9 mouse cellular contexts compared by ENCODE assay signal in the genomic region with DNA sequence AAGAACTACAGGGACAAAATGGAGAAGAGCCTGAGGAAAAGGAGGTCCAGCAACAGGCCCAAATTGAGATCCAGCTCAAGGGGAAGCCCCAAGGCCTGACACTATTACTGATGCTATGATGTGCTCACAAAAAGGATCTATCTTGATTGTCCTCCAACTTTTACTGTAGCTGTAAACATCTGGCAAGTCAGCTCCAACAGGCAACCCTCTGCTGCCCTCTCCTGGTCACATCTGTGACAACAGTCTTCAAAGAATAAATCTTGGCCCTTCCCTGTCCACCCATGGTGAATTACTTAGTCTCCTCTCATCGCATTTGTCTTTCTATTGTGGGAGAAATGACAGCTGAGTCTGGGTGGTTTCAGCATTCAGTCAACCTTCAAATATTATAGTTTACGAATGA. TPM values are rescaled to one million over a fixed set of nuclear protein-coding genes. Genes with fewer than 3 reads are reported as not detected.
DNase-seq lines count a peak whose midpoint lies in the region; ATAC-seq and TF ChIP-seq lines count a peak whose summit lies in the region.
"Had no signal": no experiment of that assay in that cellular context is flagged by ENCODE, and none has a peak within 500 bp of the region (broad histone marks: within the 10 kb centered on the region; RNA-seq: fewer than 3 reads in every experiment).

No protein-coding gene starts in this region.

- no peak overlapping the region for H3K4me2 ChIP-seq in limb, embryonic 14.5 days (replicated peaks; ENCODE audit: low read depth, low read length, severe bottlenecking)
- H3K4me2 ChIP-seq: neural tube, embryonic 13.5 days had no signal

- H3K27ac ChIP-seq in limb, embryonic 14.5 days (replicated peaks; ENCODE audit: low read depth, low read length), result no peak overlapping the region
- H3K27ac ChIP-seq: neural tube, embryonic 13.5 days had no signal

- H3K27me3 ChIP-seq in limb, embryonic 14.5 days (ENCODE audit: control insufficient read depth, insufficient read depth, low read length), result no peaks in the 10 kb centered on the region
- H3K27me3 ChIP-seq: neural tube, embryonic 13.5 days had no signal

- intact Hi-C loops in heart, postnatal 25 days (cut with DNase I), result loop anchor here (2.0 to 5.0 kb wide), 2 partner anchors 150 to 1435 kb away; no protein-coding TSS in a partner anchor

- H3K9ac ChIP-seq in limb, embryonic 14.5 days (ENCODE audit: low read depth, low read length, severe bottlenecking), result no peak overlapping the region
- H3K9ac ChIP-seq: neural tube, embryonic 13.5 days had no signal

- H3K9me3 ChIP-seq in limb, embryonic 14.5 days (ENCODE audit: control insufficient read depth, low read length), result no peaks in the 10 kb centered on the region
- H3K9me3 ChIP-seq: neural tube, embryonic 13.5 days had no signal

- H3K36me3 ChIP-seq in limb, embryonic 14.5 days (ENCODE audit: control insufficient read depth, insufficient read depth, low read length), result no peaks in the 10 kb centered on the region
- H3K36me3 ChIP-seq: neural tube, embryonic 13.5 days had no signal

- no peak for ATAC-seq in limb, embryonic 14.5 days (ENCODE audit: low FRiP score, low read depth)
- ATAC-seq in neutrophil, adult 5-6 weeks (ENCODE audit: extremely low read depth, insufficient number of reproducible peaks, low FRiP score, poor library complexity, severe bottlenecking), result peak; percentile 78; the same call in 1 of the 2 replicates

- no peak overlapping the region for H3K4me3 ChIP-seq in limb, embryonic 14.5 days (replicated peaks; ENCODE audit: low read length)
- H3K4me3 ChIP-seq: neural tube, embryonic 13.5 days had no signal

- WGBS in limb, embryonic 14.5 days, result 34% methylated on average over 2 of the region's 2 CpGs

- no peak for TF ChIP-seq POLR2A in limb, embryonic 14.5 days (IDR thresholded peaks at IDR 0.05; ENCODE audit: borderline replicate concordance, extremely low read depth, insufficient read depth, insufficient read length)

- DNase-seq in heart, adult 8-10 months (ENCODE audit: low spot score), result peak; percentile 7
- DNase-seq in heart, postnatal 25 days (ENCODE audit: low spot score), result no peak
- DNase-seq in B cell, adult 2 months, result peak; percentile 65
- peak; percentile 28 for DNase-seq in WW6 (ENCODE audit: low read depth, low spot score)
- DNase-seq in fibroblast of lung, adult 2 months (ENCODE audit: low read depth), result peak; percentile 2
- peak; percentile 59 for DNase-seq in limb, embryonic 14.5 days (ENCODE audit: low spot score)
- no peak for DNase-seq in cerebellum, adult 8-10 months

- no peaks in the 10 kb centered on the region for H3K4me1 ChIP-seq in limb, embryonic 14.5 days (ENCODE audit: control insufficient read depth, insufficient read depth, low read length)
- H3K4me1 ChIP-seq: neural tube, embryonic 13.5 days had no signal

RNA-seq across cellular contexts. Expression of gene Olfr633, which starts 1.5 kb away (rescaled TPM):
- not detected for total RNA-seq in heart, adult 8-10 months (2022)
- total RNA-seq in heart, postnatal 25 days (2021), result not detected
- polyA plus RNA-seq in limb, embryonic 14.5 days (2012; rRNA removed), result not detected in 2 replicates
- polyA plus RNA-seq in limb, embryonic 14.5 days (2014; fragmentation: Nextera tagmentation; extraction: Ambion mirVana), result not detected in 2 replicates
- total RNA-seq in neutrophil, adult 5-6 weeks (2017), result not detected in 2 replicates
- polyA plus RNA-seq: neural tube, embryonic 13.5 days had no signal

RNA-seq across cellular contexts. Expression of gene Olfr632, which starts 8.6 kb away (rescaled TPM):
- total RNA-seq in heart, adult 8-10 months (2022), result not detected
- total RNA-seq in heart, postnatal 25 days (2021), result not detected
- not detected in 2 replicates for polyA plus RNA-seq in limb, embryonic 14.5 days (2012; rRNA removed)
- not detected in 2 replicates for polyA plus RNA-seq in limb, embryonic 14.5 days (2014; fragmentation: Nextera tagmentation; extraction: Ambion mirVana)
- total RNA-seq in neutrophil, adult 5-6 weeks (2017), result not detected in 2 replicates

RNA-seq across cellular contexts. Expression of gene Olfr631, which starts 14.1 kb away (rescaled TPM):
- not detected for total RNA-seq in heart, adult 8-10 months (2022)
- total RNA-seq in heart, postnatal 25 days (2021), result not detected
- polyA plus RNA-seq in limb, embryonic 14.5 days (2012; rRNA removed), result not detected in 2 replicates
- polyA plus RNA-seq in limb, embryonic 14.5 days (2014; fragmentation: Nextera tagmentation; extraction: Ambion mirVana), result not detected in 2 replicates
- not detected in 2 replicates for total RNA-seq in neutrophil, adult 5-6 weeks (2017)
- polyA plus RNA-seq: neural tube, embryonic 13.5 days had no signal

RNA-seq across cellular contexts. Expression of gene Olfr635, which starts 28.2 kb away (rescaled TPM):
- total RNA-seq in heart, adult 8-10 months (2022), result under 1 TPM in 1 of 4 experiments, not detected in 3; 0.03 TPM
- total RNA-seq in heart, postnatal 25 days (2021), result not detected
- polyA plus RNA-seq in limb, embryonic 14.5 days (2012; rRNA removed), result not detected in 2 replicates
- polyA plus RNA-seq in limb, embryonic 14.5 days (2014; fragmentation: Nextera tagmentation; extraction: Ambion mirVana), result 0.03 TPM in 1 of 2 replicates, not detected in the other
- not detected in 2 replicates for total RNA-seq in neutrophil, adult 5-6 weeks (2017)
- polyA plus RNA-seq: neural tube, embryonic 13.5 days had no signal

RNA-seq across cellular contexts. Expression of gene Olfr65, which starts 39.4 kb away (rescaled TPM):
- total RNA-seq in heart, adult 8-10 months (2022), result not detected
- not detected for total RNA-seq in heart, postnatal 25 days (2021)
- not detected in 2 replicates for polyA plus RNA-seq in limb, embryonic 14.5 days (2012; rRNA removed)
- not detected in 2 replicates for polyA plus RNA-seq in limb, embryonic 14.5 days (2014; fragmentation: Nextera tagmentation; extraction: Ambion mirVana)
- total RNA-seq in neutrophil, adult 5-6 weeks (2017), result not detected in 2 replicates
- polyA plus RNA-seq: neural tube, embryonic 13.5 days had no signal

Comparison
In these comparisons a context has a peak if more than half of its experiments do, and no peak if none do; other contexts are left out.
1. DNase-seq: peak in heart, adult 8-10 months (single experiment), B cell, adult 2 months (2 of 2), WW6 (single experiment), fibroblast of lung, adult 2 months (single experiment) and limb, embryonic 14.5 days (single experiment); none in heart, postnatal 25 days (single experiment) and cerebellum, adult 8-10 months (single experiment).